Mouse (Mus musculus): Measurements from ENCODE around the gene Trip4.

GRCm38 (mm10) chr9:65951082-65951587 lies 42.5 kb upstream of the Trip4 start:
- TF ChIP-seq CTCF (IDR thresholded peaks at IDR 0.05; ENCODE audit: insufficient read depth, low read depth, low read length) (no peak), POLR2A (IDR thresholded peaks at IDR 0.05; ENCODE audit: insufficient read depth, low read depth, low read length) (no peak)

Data from olfactory bulb, adult 2 months (tissue).